Mouse (Mus musculus) spleen, postnatal 36 days (tissue): Measurements from ENCODE around the gene Golga7b.
A peak's percentile ranks its signal among the peaks of the same experiment; 100 is the strongest.

ENCODE experiments used
- DNase-seq, 2 experiments: peaks; one replicate each; pipeline ENCODE4 v3.0.0; 2022; ENCODE audit warnings: low spot score in 2 of 2, mixed read lengths in 1 of 2

Golga7b gene

GRCm38 (mm10) chr19:42303210-42303813 is 55.9 kb downstream of the Golga7b start:
- no peak for DNase-seq

- DNase-seq: no peak
These were observed 57.1 kb downstream of the Golga7b start for GRCm38 (mm10) chr19:42304506-42304905.

GRCm38 (mm10) chr19:42305746-42306145 is 58.4 kb downstream of the Golga7b start:
- DNase-seq: no peak

GRCm38 (mm10) chr19:42306202-42306601 is 58.8 kb downstream of the Golga7b start:
- peak; percentile 29 to 43 for DNase-seq

GRCm38 (mm10) chr19:42307019-42307418 is 59.6 kb downstream of the Golga7b start:
- DNase-seq: no peak

- no peak for DNase-seq
These were observed 61.6 kb downstream of the Golga7b start for GRCm38 (mm10) chr19:42308931-42309330.

- DNase-seq: no peak
These were observed 64.0 kb downstream of the Golga7b start for GRCm38 (mm10) chr19:42311332-42311731.

- DNase-seq: no peak
These were observed 64.8 kb downstream of the Golga7b start for GRCm38 (mm10) chr19:42312191-42312590.

GRCm38 (mm10) chr19:42315070-42315679 is 67.8 kb downstream of the Golga7b start:
- DNase-seq: no peak

- peak; percentile 11 to 14 for DNase-seq
These were observed 68.5 kb downstream of the Golga7b start for GRCm38 (mm10) chr19:42315914-42316313.

- DNase-seq: no peak
These were observed 69.2 kb downstream of the Golga7b start for GRCm38 (mm10) chr19:42316525-42316924.

GRCm38 (mm10) chr19:42316998-42317397 is 69.6 kb downstream of the Golga7b start:
- DNase-seq: no peak

GRCm38 (mm10) chr19:42317648-42318425 is 70.5 kb downstream of the Golga7b start:
- no peak for DNase-seq
